Mouse (Mus musculus) stomach, postnatal 0 days (tissue): ENCODE measurements around the gene 9230112D13Rik. TPM values are rescaled to one million over a fixed set of nuclear protein-coding genes. Genes with fewer than 3 reads are reported as not detected.

Experiments used
- ATAC-seq: fragments of 200-750 bp; cut with Nextera tagmentation; 2 replicates; pipeline ENCODE4 v1.8.0; 2017; ENCODE audit not compliant: low FRiP score, low TSS enrichment
- DNase-seq: peaks from one replicate; pipeline ENCODE4 v3.0.0-alpha.2; 2016; ENCODE audit warnings: low spot score
- H3K27ac ChIP-seq: fragments of 300-500 bp; sonication (generic); replicated peaks from 2 replicates; pipeline ENCODE4 v1.5.1; 2014; ENCODE audit warnings: mild to moderate bottlenecking, control low read depth
- H3K27me3 ChIP-seq: fragments of 300-500 bp; sonication (generic); 2 replicates; pipeline ENCODE4 v1.6.1; 2014; ENCODE audit warnings: low read length; ENCODE audit not compliant: control insufficient read depth, insufficient read depth
- H3K36me3 ChIP-seq: fragments of 300-500 bp; sonication (generic); 2 replicates; pipeline ENCODE4 v1.6.1; 2014; ENCODE audit warnings: low read length, mixed read lengths; ENCODE audit not compliant: control insufficient read depth, insufficient read depth
- H3K4me1 ChIP-seq: fragments of 300-500 bp; sonication (generic); replicated peaks from 2 replicates; pipeline ENCODE4 v1.6.1; 2014; ENCODE audit warnings: antibody characterized with exemption; ENCODE audit not compliant: control insufficient read depth, insufficient read depth
- H3K4me2 ChIP-seq: fragments of 300-500 bp; sonication (generic); replicated peaks from 2 replicates; pipeline ENCODE4 v1.6.1; 2014; ENCODE audit warnings: low read depth, mild to moderate bottlenecking, control low read depth, moderate library complexity
- H3K4me3 ChIP-seq: fragments of 300-500 bp; sonication (generic); 2 replicates; pipeline ENCODE4 v1.5.1; 2014; ENCODE audit warnings: low read depth, low read length, control low read depth
- H3K9ac ChIP-seq: fragments of 300-500 bp; sonication (generic); 2 replicates; pipeline ENCODE4 v1.6.1; 2014; ENCODE audit warnings: mild to moderate bottlenecking, low read length, control low read depth, mixed read lengths
- H3K9me3 ChIP-seq: fragments of 300-500 bp; sonication (generic); 2 replicates; pipeline ENCODE4 v1.6.1; 2016; ENCODE audit warnings: low read length; ENCODE audit not compliant: control insufficient read depth
- CTCF ChIP-seq: IDR thresholded peaks from 2 replicates; pipeline ENCODE4 v1.5.1; 2016; ENCODE audit warnings: antibody characterized with exemption, low read depth, mild to moderate bottlenecking, moderate library complexity
- EP300 ChIP-seq: optimal IDR thresholded peaks from 2 replicates; pipeline ENCODE3; 2016; ENCODE audit warnings: antibody characterized with exemption
- WGBS: fragments of 180-500 bp; shearing (Covaris S2); extraction: QIAGEN DNeasy Blood & Tissue Kit; methylation state at CpG from one replicate; pipeline ENCODE4 v1.1.7; 2014; 5-methylcytosine and 5-hydroxymethylcytosine counted together
- polyA plus RNA-seq: library from polyadenylated mRNA; unstranded; fragments of >200 nt; fragmentation: Nextera tagmentation; extraction: Ambion mirVana; gene quantifications from 2 replicates; pipeline ENCODE4 v1.2.1, GENCODE M21; 2015

9230112D13Rik gene
- polyA plus RNA-seq, 1 experiment from 2014 or later, result not detected

GRCm38 (mm10) chr14:34492688-34493087 is 29.9 kb downstream of the 9230112D13Rik start:
- H3K36me3 ChIP-seq, result no peaks in the 10 kb centered on the region
- ATAC-seq, result no peak
- no peak overlapping the region for H3K9ac ChIP-seq
- 67% methylated on average over 2 of the region's 2 CpGs for whole genome bisulfite sequencing
- no peak overlapping the region for H3K27ac ChIP-seq
- TF ChIP-seq CTCF (no peak), EP300 (no peak)
- DNase-seq, result no peak
- H3K4me3 ChIP-seq, result no peak overlapping the region
- no peaks in the 10 kb centered on the region for H3K27me3 ChIP-seq
- no peaks in the 10 kb centered on the region for H3K4me1 ChIP-seq
- H3K4me2 ChIP-seq, result no peak overlapping the region
- no peaks in the 10 kb centered on the region for H3K9me3 ChIP-seq

GRCm38 (mm10) chr14:34490965-34491364 is 31.6 kb downstream of the 9230112D13Rik start:
- Histone ChIP-seq H3K27me3 (no peaks in the 10 kb centered on the region), H3K4me3 (no peak overlapping the region), H3K36me3 (no peaks in the 10 kb centered on the region), H3K27ac (no peak overlapping the region), H3K9ac (no peak overlapping the region), H3K4me2 (no peak overlapping the region), H3K4me1 (no peaks in the 10 kb centered on the region), H3K9me3 (no peaks in the 10 kb centered on the region)
- ATAC-seq (no peak), DNase-seq (no peak)
- WGBS, result 47% methylated on average over 1 of the region's 1 CpGs
- TF ChIP-seq CTCF (no peak), EP300 (no peak)

- H3K4me1 ChIP-seq, result 0 out of 2 replicates have a peak, but pooled peaks cover 3% of the 10 kb centered on the region
- no peaks in the 10 kb centered on the region for H3K27me3 ChIP-seq
- no peaks in the 10 kb centered on the region for H3K36me3 ChIP-seq
- 43% methylated on average over 2 of the region's 2 CpGs for WGBS
- no peak overlapping the region for H3K27ac ChIP-seq
- TF ChIP-seq EP300, result no peak
- TF ChIP-seq CTCF, result no peak
- H3K4me3 ChIP-seq, result no peak overlapping the region
- no peak overlapping the region for H3K9ac ChIP-seq
- DNase-seq, result no peak
- no peak overlapping the region for H3K4me2 ChIP-seq
- peak; percentile 71; the same call in 1 of the 2 replicates for ATAC-seq
- H3K9me3 ChIP-seq, result no peaks in the 10 kb centered on the region
Observed at GRCm38 (mm10) chr14:34489928-34490327, 32.7 kb downstream of the 9230112D13Rik start.

- no peak for ATAC-seq
- H3K9ac ChIP-seq, result no peak overlapping the region
- no peaks in the 10 kb centered on the region for H3K36me3 ChIP-seq
- DNase-seq, result no peak
- H3K4me1 ChIP-seq, result 0 out of 2 replicates have a peak, but pooled peaks cover 3% of the 10 kb centered on the region
- peak; percentile 49 for TF ChIP-seq CTCF
- no peak for TF ChIP-seq EP300
- H3K27ac ChIP-seq, result no peak overlapping the region
- H3K9me3 ChIP-seq, result no peaks in the 10 kb centered on the region
- no peaks in the 10 kb centered on the region for H3K27me3 ChIP-seq
- no peak overlapping the region for H3K4me2 ChIP-seq
- WGBS, result 44% methylated on average over 8 of the region's 8 CpGs
- H3K4me3 ChIP-seq, result no peak overlapping the region
Observed at GRCm38 (mm10) chr14:34486169-34486568, 36.4 kb downstream of the 9230112D13Rik start.

- Histone ChIP-seq H3K36me3 (no peaks in the 10 kb centered on the region), H3K4me2 (no peak overlapping the region), H3K9me3 (no peaks in the 10 kb centered on the region), H3K9ac (no peak overlapping the region), H3K27me3 (no peaks in the 10 kb centered on the region), H3K27ac (no peak overlapping the region), H3K4me3 (no peak overlapping the region), H3K4me1 (0 out of 2 replicates have a peak, but pooled peaks cover 3% of the 10 kb centered on the region)
- DNase-seq, result no peak
- TF ChIP-seq CTCF (no peak), EP300 (no peak)
- 67% methylated on average over 6 of the region's 6 CpGs for WGBS
- no peak for ATAC-seq
Observed at GRCm38 (mm10) chr14:34483469-34484341, 38.9 kb downstream of the 9230112D13Rik start.

GRCm38 (mm10) chr14:34471591-34471990 is 51.0 kb downstream of the 9230112D13Rik start:
- ATAC-seq (peak; percentile 49; the same call in 1 of the 2 replicates), DNase-seq (peak; percentile 30)
- H3K36me3 ChIP-seq, result no peaks in the 10 kb centered on the region
- no peak overlapping the region for H3K27ac ChIP-seq
- H3K9me3 ChIP-seq, result no peaks in the 10 kb centered on the region
- H3K4me3 ChIP-seq, result no peak overlapping the region
- H3K4me2 ChIP-seq, result no peak overlapping the region
- TF ChIP-seq EP300 (no peak), CTCF (no peak)
- H3K4me1 ChIP-seq, result no peaks in the 10 kb centered on the region
- H3K27me3 ChIP-seq, result no peaks in the 10 kb centered on the region
- H3K9ac ChIP-seq, result no peak overlapping the region
